Mouse (Mus musculus): ENCODE measurements around the gene Rpl36a.

DNA sequence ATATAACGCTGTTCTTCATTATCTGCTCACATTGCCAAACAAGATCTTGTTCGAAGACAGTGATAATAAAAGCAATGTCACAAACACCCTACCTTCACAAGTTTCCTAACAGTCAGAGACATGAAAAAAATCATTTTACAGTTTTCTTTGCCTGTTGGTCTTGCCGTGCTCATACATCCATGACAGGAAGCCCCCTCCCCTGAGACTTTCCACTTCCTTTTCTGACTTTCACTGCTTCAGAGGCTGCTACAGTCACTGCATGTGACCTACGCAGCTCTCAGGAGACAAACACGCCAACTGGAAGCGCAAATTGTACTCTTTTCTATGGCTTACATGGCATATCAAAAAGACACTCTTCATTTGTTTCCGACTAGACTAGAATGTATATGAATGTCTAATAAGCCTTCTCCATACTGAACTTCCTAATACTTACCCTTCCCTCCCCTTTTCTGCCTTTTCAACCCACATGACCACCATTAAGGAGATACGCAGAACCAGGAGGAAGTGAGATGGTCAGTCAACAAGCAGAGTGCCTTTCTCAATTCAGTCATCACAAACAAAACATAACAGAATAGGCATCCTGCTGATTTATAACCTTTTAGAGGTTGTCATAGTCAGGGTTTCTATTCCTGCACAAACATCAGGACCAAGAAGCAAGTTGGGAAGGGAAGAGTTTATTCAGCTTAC lies 18.8 kb upstream of the Rpl36a start:
- TF ChIP-seq CTCF (IDR thresholded peaks at IDR 0.05; ENCODE audit: borderline replicate concordance, control insufficient read depth, extremely low read depth, insufficient read depth, low read length, poor library complexity) (no peak), POLR2A (IDR thresholded peaks at IDR 0.05; ENCODE audit: control insufficient read depth, extremely low read depth, insufficient read depth, low read length, poor library complexity) (no peak)

Data from thymus, adult 2 months (tissue).